Mouse (Mus musculus): ENCODE data around the gene Dars.

Dars gene

DNA sequence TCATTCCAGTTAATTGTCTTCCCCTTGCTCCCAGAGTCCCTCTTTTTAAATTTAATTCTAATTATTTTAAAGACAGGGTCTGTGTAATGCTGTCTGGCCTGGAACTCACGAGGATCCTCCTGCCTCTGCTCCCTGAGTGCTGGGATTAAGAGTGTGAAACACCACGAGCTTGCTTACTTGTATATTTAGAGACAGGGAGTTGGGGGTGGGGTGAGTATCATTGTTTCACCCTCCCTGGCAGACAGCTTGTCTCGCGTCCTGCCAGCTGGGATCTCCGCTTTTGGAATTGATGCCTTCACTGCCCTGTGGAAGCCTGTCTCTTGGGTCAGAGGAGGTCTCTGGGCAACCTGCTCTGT is 343 bp upstream of the Dars start:
- DNase-seq (ENCODE audit: low spot score in 2 of 2) = peak; percentile 14 to 30

DNA sequence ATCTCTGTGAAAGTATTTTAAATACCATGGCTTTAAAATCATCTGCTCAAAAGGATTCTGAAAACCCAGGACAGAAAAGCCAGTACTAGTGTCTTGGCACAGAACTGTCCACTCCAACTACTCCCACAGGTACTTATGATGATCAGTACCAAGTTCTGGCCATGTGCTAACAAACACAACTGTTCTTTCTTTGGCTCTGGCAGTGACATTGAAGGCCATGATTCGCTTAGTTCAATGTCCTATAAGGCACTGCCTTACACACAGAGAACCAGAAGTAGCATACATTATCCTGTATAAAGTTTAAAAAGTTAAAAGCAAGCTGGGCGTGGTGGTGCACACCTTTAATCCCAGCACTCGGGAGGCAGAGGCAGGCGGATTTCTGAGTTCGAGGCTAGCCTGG is 6.0 kb downstream of the Dars start:
- DNase-seq (ENCODE audit: low spot score in 2 of 2) = no peak

DNA sequence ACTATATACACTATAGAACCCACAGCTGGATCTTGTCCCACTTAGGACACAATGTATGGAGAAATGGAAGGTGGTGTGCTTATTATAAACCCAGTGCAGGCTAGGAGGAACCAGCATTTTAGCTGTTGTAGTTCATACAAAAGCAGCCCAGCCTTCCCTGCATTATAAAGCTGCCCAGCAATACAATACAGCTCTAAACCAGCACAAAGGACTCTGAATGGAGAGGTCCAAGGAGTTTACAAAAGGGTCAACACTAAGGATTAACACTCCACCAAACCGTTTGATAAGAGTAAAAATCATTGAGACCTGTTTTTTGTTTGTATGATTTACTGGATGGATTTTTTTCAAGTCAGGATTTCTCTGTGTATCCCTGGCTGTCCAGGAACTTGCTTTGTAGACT is 10.3 kb downstream of the Dars start:
- no peak for DNase-seq (ENCODE audit: low spot score in 2 of 2)

GRCm38 (mm10) chr1:128405675-128406074 is 11.5 kb downstream of the Dars start:
- DNase-seq (ENCODE audit: low spot score in 2 of 2) = no peak

GRCm38 (mm10) chr1:128405041-128405481 is 12.1 kb downstream of the Dars start:
- DNase-seq (ENCODE audit: low spot score in 2 of 2) = no peak

- DNase-seq (ENCODE audit: low spot score in 2 of 2) = no peak
These were observed 16.2 kb downstream of the Dars start for GRCm38 (mm10) chr1:128400926-128401325.

DNA sequence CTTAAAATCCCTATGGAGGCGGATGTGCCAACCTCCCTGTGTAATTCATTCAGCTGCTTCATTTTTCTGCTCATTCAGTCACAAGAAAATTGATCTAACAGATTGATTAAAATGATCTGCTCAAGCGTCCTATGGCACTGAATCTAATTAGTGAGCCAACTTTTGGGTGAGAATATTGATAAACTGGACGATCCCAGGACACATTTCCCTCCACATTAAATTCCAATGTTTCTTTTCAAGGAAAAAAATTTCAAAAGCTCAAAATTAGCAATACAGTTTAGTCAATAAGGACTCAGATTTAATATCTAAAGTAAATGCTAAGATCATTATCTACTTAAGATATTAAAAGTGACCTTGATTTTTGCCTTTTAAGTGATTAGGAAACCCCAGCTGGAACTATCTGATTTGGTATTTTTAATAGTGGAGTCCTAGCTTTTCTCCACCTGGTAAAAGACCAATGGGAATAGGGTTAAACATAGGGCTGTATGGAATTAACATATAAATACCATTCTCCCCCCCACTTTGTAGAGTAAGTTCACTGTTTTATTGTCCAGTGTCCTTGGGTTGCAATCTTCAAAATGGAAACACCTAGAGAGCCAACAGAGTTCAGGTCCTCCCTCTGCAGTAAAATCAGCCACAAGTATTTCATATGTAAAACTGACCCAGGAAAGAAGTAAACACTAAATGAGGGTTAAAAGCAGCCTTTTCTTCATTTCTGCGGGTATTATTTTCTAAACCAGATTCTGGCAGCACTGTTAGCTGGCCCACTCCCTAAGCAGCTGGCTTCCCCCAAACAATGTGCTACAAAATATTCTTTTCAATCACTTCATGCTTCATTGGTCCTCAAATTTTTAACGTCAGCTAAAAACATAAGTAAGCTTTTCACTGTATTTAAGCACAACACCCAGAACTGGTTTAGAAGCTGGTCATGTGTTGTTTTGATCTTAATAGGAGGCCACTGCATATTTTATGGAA is 16.9 kb downstream of the Dars start:
- no peak for DNase-seq (ENCODE audit: low spot score in 2 of 2)

DNA sequence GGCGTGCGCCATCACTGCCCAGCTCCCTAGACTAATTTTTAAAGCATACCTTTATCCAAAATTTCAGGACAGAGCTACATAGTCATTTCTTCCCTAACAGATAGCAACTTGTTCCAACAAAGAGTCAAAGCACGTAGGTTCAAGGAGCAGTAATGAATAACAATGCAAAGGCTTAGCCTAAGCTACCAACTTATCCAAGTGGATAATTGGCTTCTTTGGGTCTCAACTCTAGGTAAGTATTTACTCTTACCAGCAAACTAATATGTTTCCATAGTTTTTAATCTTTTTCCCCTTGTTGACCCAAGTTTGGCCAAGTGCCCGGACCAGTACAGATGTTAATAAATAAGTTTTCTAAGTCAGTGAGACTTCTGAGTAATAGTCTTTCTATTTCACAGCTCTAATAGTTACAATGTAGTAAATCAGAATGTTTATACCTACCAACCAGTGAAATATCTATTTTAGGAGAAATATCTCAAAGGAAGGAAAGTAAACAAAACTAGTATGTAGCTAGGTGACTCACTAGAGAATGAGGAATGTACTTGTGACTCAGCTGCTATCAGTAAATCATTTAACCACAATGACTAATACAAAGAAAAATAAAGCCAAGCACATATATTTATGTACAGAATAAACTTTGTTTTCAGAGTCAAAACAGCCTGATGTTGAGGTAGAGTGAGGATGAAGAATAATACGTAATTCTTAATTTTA is 18.3 kb downstream of the Dars start:
- DNase-seq (ENCODE audit: low spot score in 2 of 2) = no peak

- DNase-seq (ENCODE audit: low spot score in 2 of 2) = no peak
These were observed 22.5 kb downstream of the Dars start for GRCm38 (mm10) chr1:128394657-128395056.

DNA sequence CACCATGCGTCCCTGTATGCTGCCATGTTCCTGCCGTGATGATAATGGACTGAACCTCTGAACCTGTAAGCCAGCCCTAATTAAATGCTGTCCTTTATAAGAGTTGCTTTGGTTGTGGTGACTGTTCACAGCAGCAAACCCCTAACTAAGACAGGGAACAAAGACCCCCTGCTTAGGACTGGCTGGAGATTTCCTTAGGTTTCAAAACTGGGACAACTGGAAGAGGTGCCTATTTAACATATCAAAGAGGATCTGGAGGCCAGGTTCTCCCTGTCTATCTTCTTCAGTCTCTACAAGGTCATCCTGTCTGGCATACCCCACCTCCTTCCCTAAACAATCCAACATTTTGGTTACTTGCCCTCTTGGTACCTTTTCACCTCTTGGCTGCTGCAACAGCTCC is 24.8 kb downstream of the Dars start:
- DNase-seq (ENCODE audit: low spot score in 2 of 2) = no peak

- no peak for DNase-seq (ENCODE audit: low spot score in 2 of 2)
These were observed 30.7 kb downstream of the Dars start for GRCm38 (mm10) chr1:128386487-128386886.

GRCm38 (mm10) chr1:128376841-128377240 is 40.3 kb downstream of the Dars start:
- DNase-seq (ENCODE audit: low spot score in 2 of 2) = no peak

- peak in 1 of 2 experiments; percentile 12 for DNase-seq (ENCODE audit: low spot score in 2 of 2)
These were observed 44.9 kb downstream of the Dars start for GRCm38 (mm10) chr1:128372143-128372860.

- peak; percentile 51 to 78 for DNase-seq (ENCODE audit: low spot score in 2 of 2)
These were observed 48.3 kb downstream of the Dars start for GRCm38 (mm10) chr1:128368732-128369441.

DNA sequence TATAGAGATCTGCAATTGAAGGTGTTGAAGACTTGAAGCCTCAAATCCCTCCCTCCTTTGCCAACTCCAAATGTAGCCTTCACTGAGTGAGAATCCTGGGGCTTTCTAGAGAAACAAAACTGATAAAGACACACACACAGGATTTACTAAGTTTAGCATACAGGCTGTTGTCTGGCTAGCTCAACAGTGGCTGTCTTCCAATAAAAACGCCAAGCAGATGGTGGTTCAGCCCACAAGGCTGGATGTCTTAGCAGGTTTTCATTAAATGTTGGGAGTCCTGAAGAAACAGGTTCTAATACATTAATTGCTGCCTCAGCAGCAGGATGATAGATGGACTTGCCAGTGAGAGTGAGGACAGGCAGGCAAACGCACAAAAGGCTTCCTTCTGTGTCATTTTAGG is 56.6 kb downstream of the Dars start:
- DNase-seq (ENCODE audit: low spot score in 2 of 2) = no peak

DNA sequence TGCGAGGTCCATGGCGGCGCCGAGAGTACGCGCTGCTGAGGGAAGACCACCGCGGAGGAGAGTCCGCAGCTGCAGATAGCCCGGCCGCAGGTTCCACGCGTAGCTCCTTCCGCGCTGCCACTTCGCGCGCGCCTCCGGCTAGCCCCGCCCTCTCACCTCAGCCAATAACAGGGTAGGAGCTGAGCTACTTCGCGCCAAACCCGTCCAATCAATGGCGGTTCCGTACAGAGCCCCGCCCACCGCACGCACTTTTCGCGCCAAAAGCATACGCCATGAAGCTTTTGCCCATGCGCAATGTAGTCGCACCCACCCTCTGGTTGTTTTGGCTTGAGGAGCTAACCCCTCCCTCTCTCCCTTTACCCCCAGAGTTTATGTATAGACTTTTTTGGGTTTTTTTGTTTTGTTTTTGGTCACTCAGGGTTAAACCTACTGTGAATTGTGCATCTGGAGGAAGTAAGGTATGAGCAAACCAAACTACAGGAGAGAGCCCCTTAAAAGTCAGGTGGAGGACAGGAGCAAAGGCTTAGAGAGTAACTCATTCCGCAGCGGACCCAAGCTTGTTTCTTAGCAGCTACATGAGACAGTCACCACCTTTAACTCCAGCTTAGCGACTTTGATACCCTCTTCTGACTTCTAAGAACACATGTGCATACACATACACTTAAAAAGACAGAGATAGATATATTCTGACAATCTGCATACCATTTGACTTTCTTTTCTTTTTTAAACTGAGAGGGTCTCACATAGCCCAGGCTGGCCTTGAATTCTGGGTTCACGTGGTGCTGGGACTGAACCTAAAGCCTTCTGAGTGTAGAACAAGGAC is 57.4 kb downstream of the Dars start, which contains the start of gene Mcm6:
Mcm6 (minus strand) TSS at position 111 of the 823 bp plus-strand sequence.
- DNase-seq (ENCODE audit: low spot score in 2 of 2) = peak; percentile 95 to 96

GRCm38 (mm10) chr1:128358916-128359553 is 58.1 kb downstream of the Dars start:
- no peak for DNase-seq (ENCODE audit: low spot score in 2 of 2)

GRCm38 (mm10) chr1:128358276-128358675 is 58.9 kb downstream of the Dars start:
- no peak for DNase-seq (ENCODE audit: low spot score in 2 of 2)

- peak in 1 of 2 experiments; percentile 14 for DNase-seq (ENCODE audit: low spot score in 2 of 2)
These were observed 59.7 kb downstream of the Dars start for GRCm38 (mm10) chr1:128357452-128357851.

DNA sequence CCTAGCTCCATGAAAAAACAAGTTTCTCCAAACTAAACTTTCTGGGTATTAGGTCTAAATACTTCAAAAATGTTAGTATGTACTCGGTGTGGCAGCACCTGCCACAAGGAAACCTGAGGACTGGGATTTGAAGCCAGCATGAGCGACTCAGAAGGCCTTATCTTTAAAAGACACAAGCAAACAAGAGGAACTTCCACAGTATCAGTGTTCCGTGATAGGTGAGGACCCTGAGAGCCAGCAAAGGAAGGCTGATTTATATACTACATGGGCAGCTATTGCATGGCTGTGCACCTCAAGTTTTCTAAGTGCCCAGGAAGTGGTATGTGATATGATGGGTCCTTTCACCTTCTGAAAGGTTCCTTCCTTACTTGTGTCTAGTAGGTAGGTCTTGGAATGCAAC is 64.1 kb downstream of the Dars start:
- no peak for DNase-seq (ENCODE audit: low spot score in 2 of 2)
